Mouse (Mus musculus) activated CD4-positive, CD25-positive, alpha-beta regulatory T cell, adult 4 months (primary cell): ENCODE data around the gene Nf2. TPM values are rescaled to one million over a fixed set of nuclear protein-coding genes. Genes with fewer than 3 reads are reported as not detected.
A peak's percentile ranks its signal among the peaks of the same experiment; 100 is the strongest.

Source experiments
- ATAC-seq: one replicate; pipeline ENCODE4 v1.8.0; 2017
- polyA plus RNA-seq, 2 experiments: library from polyadenylated mRNA; unstranded; fragments of 100-300 nt; shearing (Covaris generic); gene quantifications; one replicate each; pipeline ENCODE4 v1.2.1; 2017

The Nf2 gene
- polyA plus RNA-seq, 2 experiments from 2014 or later: 14.1 to 19.1 TPM

GRCm38 (mm10) chr11:4791549-4791948 lies 57.8 kb downstream of the Nf2 start:
- ATAC-seq: no peak

DNA sequence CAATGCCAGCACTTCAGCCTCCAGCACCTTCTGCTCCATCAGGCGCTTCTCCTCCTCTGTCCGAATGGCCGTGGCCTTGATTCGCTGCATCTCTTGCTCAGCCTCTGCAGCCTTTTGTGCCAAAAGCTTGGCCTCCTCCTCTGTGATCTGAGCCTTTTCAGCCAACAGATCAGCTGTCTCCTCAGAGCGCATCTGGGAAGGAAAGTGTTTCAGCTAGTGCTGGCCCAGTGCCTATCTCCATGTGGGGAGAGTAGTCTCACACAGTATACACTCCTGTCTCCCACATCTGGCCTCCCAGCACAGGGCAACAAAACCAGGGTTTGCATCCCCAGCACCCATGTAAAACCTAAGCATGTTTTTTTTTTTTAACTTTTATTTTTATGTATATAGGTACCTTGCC lies 59.6 kb downstream of the Nf2 start:
- no peak for ATAC-seq

DNA sequence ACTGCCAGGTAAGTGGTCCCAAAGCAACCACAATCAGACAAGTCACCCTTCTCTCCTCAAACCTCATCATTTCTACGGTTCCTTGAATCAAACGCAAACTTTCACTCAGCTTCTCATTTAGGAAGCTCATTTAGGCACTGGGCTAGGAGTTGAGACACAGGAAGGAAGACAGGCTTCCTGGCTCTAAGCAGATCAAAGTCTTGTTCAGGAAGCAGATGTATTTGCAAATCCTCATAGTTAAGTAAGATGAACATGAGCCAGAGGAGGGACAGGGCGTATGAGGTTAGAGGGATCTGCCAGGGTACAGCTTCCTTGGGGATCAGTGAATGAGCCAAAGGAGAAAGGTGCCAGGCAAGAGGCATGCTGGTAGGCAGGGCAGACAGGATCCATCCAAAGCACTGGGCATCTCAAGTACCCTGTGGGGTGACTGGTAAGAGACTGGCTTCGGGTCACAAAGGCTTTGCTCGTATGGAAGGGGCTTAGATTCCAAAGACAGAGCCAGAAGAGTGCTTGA lies 64.7 kb downstream of the Nf2 start:
- no peak for ATAC-seq

- peak; percentile 36 for ATAC-seq
Observed at GRCm38 (mm10) chr11:4783116-4783515, 66.2 kb downstream of the Nf2 start.

DNA sequence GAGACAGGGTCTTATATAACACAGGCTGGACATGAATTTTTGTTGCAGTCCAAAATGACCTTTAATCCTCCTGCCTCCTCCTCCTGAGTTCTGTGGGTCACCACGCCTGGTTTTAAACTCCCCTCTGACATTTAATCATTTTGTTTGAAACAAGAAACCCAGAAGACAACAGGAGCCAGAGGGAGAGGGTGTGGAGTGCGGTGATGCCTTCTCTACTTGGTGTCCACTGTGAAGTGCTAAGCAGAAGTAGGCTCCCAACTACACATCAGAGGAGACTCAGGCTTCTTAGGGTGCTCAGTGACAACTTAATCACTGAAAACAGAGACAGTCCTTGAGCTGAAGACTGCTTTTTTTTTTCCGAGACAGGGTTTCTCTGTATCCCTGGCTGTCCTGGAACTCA lies 68.4 kb downstream of the Nf2 start:
- ATAC-seq: no peak

- no peak for ATAC-seq
Observed at GRCm38 (mm10) chr11:4772925-4773324, 76.4 kb downstream of the Nf2 start.

GRCm38 (mm10) chr11:4771756-4772155 lies 77.6 kb downstream of the Nf2 start:
- no peak for ATAC-seq

GRCm38 (mm10) chr11:4769881-4770280 lies 79.5 kb downstream of the Nf2 start:
- ATAC-seq: no peak

DNA sequence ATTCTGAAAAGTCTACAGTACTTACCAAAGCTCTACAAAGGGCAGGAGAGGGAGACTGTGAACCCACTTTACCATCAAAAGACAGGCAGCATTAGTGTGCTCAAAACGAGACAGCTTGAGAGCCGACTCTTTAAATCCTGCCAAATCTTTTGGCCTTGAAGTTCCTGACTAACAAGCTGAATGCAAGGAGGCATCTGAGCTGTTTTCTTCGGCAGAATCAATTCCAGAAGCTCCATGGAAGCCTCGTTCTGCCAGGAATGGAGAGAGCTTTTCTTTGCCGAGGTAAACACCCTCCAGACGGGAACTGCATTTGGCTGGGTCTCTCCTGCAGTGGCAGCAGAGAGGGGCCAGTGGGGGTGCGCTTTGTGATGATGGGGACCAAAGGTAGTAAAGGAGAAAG lies 80.0 kb downstream of the Nf2 start:
- ATAC-seq: no peak

DNA sequence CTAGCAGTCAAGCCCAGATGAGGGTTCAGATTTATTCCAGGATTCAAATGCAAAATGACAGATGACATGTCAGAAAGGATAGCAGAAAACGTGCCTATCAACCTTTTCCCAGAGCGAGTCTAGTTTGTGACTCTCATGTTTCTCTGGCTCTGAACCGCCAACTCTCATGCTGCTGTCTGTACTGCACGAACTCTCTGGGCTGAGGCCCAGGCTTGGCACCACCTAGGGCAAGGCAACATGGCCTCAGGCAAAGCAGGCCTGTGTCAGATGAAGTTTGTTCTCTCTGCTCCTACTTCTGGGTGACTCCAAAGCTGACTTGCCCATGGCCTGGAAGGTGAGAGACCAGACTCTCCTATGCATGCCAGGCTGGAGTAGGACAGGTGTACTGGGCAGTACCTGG lies 80.9 kb downstream of the Nf2 start:
- no peak for ATAC-seq

DNA sequence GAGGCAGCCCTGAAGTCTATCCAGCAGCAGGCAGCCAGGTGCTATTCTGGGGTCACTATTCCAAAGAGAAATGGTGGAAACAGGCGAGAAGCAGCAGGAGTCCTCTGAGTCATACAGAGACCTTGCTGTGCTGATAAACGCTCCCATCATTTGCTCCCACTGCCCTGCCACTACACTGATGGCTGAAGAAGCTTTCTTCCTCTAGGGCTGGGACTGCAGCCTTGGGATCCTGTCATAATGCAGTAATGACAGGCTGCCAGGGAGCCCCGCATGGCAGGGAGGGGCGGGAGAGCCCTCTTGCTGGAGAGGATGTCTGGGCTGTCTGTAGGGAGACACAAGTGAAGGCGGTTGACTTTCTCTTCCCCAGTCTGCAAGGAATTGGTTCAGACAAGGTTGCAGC lies 84.9 kb downstream of the Nf2 start:
- no peak for ATAC-seq

DNA sequence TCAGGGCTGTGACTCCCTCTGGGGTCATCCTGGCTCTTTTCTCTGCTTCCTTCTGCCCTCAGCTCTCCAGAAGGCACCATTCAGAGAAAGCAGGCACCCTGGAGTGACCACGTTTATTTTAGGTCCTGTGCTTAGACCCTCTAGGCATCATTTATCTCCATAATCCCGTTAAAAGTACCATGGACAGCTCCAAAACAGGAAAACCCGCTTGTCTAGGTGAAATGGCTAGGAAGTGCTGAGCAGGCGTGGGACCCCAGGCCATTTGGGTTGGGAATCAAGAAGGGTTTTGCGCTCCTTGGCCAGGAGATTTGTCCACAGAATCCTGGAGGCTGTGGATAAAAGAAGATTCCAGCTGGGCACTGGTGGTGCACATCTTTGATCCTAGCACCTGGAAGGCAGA lies 85.7 kb downstream of the Nf2 start:
- no peak for ATAC-seq

DNA sequence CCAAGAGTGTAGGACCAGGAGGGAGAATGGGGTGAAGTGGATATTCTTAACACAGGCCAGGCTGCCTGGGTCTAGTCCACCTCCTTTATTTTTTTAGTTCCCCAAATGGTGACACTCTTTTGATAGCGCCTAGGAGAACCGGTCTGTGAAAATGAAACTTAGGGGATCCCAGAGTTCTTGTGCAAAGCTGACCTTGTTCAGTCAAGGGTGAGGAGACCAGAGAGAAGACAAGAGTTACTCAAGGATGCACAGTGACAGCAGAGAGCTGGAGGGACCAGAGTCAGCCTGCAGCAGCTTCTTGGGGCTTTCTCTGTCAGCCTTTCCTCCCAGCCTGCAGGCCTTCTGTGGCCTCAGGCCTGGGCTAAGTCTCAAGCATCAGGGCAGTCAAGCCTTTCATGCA lies 86.8 kb downstream of the Nf2 start:
- no peak for ATAC-seq

GRCm38 (mm10) chr11:4761991-4762390 lies 87.3 kb downstream of the Nf2 start:
- no peak for ATAC-seq

DNA sequence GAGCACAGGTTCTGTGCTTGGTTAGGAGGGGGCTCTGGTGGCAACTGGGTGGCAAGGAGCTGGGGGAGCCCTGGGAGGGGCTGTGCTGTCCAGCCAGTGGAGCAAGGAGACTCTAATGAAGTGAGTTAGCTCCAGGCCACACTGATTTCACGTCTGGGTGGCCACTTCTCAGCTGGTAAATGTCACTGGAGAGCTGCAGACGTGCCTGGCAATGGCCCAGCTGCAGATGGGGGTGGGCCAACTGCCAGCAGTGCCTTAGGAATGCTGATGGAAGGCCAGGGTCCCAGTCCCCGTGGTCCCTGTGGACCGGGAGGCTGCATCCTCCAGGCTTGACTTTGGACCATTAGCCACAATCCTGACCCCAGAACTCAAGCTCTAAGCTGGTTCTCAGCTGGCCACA lies 88.9 kb downstream of the Nf2 start:
- ATAC-seq: no peak

DNA sequence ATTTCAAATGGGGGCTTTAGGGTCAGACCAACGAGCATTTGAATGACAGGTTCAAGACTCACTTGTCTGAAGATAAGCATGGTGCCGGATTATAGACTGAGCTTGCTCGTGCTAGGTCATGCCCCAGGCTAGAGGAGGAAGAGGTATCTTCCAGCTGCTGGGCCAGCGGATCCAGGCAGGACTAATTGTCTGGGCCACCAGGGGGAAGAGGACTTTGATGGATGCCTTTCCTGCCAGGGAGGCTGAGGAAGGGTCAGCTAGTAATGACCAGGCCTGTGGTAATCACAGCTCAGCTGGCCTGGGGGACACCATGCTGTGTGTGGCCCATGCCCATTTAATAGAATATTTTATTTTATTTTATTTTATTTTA lies 91.6 kb downstream of the Nf2 start:
- no peak for ATAC-seq

DNA sequence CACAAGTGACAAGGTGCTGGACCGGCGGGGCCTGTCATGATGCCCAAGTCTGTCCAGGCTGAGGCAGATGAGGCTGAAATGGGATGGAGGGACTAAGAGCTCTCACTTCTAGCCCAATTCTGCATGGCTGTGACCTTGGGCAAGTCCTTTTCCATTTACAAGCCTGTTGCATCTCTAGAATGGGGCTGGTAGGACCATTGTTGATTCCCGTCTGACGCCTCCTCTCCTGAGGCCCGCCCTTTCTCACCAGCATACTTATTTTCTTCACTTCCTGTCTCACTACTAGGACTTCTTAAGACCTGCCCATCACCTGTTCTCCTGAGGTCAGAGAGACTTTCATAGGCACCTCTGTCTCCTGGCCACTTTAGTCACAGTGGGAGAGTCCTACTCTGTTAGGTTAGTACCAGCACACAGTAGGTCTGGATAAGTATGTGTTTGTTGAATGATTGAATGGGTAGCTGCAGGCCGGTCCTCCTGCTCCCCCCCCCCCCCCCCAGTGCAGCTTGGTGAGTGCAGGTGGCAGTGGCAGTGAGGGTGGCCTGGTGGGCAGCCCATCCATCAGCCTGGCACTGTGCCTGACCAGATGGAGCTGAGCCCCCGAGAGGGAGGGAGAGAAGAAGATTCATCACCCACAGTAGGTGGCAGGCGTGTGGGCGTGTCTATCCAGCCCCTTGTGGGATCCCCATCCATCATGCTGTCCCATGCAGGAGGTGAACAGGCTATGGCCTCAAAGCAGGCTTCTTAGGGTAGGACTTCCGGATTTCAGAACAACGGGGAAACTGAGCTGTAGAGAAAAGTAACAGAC lies 92.2 kb downstream of the Nf2 start:
- no peak for ATAC-seq

GRCm38 (mm10) chr11:4756460-4756859 lies 92.9 kb downstream of the Nf2 start:
- ATAC-seq: no peak

DNA sequence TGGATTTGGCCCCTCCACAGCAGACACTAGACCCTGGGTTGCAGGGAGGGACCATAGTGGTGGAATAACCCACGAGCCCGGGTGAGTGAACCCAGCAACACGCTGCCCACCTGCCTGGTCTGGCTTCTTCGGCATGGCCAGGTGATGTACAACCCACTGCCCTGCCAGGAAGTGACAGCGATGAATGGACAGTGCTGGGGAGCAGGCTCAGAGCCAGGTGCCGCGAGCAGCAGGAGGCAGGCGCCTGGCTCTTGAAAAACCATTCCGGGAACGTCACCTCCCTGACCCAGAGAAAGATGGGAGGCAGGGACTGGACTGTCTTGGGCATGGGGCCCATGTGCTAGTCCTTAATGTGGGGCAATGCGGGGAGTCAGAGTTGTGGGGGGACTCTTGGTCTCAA lies 94.5 kb downstream of the Nf2 start:
- ATAC-seq: no peak

DNA sequence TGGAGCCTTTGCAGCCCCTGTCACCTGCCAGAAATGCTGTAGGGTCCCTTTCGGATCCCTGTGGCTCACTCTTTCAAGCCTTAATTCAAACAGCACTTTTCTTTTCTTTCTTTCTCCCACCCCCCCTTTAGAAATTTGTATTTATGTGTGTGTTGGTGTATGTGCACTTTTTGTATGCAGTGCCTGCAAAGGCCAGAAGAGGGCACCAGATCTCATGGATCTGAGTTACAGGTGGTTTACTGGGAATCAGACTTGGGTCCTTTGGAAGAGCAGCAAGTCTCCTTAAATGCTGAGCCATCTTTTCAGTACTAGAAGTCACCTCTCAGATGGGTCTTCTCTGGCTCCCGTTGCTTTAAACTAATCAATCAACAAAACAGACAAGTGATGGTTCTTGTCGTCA lies 95.3 kb downstream of the Nf2 start:
- no peak for ATAC-seq

DNA sequence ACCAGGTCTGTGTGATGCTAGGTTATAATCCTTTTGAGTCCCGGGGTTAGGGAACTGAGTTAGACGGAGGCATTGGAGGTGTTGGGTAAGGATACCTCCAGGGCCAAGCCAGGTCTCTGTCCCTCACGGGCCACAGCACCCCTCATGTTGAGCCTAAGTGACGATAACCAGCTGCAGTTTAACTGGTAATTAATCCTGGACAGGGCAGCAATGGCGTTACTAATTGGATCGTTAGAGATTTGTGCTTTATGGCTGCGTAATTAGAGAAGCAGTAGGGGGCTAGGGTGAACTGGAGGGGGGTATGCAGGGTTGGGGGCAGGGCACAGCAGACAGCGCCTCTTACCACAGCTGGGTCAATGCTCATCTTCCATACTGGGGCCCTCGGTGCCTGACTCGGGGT lies 96.5 kb downstream of the Nf2 start:
- no peak for ATAC-seq

DNA sequence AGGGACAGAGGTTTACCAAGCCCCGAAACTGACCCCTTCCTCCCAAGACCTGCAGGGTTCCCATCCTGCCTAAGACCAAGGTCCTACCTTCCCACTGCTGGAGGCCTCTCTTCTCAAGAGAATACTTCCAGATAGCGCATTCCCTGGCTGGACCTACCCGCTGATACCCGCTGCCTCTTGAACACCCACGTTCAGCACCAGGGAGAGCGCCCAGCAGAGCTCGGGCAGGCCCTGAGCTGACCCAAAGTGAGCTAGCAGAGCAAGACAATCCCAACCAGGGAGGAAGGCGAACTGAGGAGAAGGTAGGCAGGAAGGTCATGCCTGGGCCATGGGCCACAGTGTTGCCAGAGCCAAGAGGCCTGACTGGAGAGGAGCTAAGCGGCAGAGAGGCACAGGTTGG lies 99.1 kb downstream of the Nf2 start:
- ATAC-seq: no peak

GRCm38 (mm10) chr11:4747285-4747684 lies 102.1 kb downstream of the Nf2 start:
- ATAC-seq: no peak

DNA sequence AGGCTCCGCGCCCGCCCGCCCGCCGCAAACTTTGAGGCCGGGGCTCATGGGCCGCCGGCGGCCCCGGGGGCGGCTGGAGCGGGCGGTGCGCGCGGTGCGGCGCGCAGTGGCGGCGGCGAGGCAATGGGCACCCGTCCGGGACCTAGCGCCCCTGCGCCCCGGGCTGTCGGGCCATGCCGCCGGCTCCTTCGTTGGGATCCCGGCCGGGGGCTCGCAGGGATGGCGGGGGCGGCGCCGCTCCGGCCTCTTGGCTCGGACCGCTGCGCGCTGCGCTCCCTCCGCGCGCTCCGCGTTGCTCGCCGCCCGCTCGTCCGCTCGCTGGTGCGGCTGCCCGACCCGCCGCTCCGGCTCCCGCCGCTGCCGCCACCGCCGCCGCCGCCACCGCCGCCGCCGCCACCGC lies 102.6 kb downstream of the Nf2 start, which contains the start of gene Cabp7:
Cabp7 (minus strand) TSS at position 46 of the 400 bp plus-strand sequence.
- no peak for ATAC-seq

GRCm38 (mm10) chr11:4745969-4746368 lies 103.4 kb downstream of the Nf2 start:
- ATAC-seq: no peak
